Mouse (Mus musculus): ENCODE measurements around the gene Sdc4. TPM values are rescaled to one million over a fixed set of nuclear protein-coding genes. Genes with fewer than 3 reads are reported as not detected.

Gene Sdc4
- total RNA-seq (2021): 10 to 100 TPM; 52.5 TPM
- long read RNA-seq, experiment 1, transcript Sdc4-201 (5 exons, 2,458 nt): major isoform, 5 of 5 reads
- long read RNA-seq, experiment 1, partial matches to known transcripts: 0 of 5 reads
- long read RNA-seq, experiment 1, other reads (novel, unspliced or antisense): 0 of 5 reads
- long read RNA-seq, experiment 2, partial matches to known transcripts: 0 of 2 reads
- long read RNA-seq, experiment 2, other reads (novel, unspliced or antisense): 0 of 2 reads

GRCm38 (mm10) chr2:164443460-164444000, at the start of gene Sdc4:
TSS of gene Sdc4 (minus strand) at chr2:164443887.
- DNase-seq: no peak

DNA sequence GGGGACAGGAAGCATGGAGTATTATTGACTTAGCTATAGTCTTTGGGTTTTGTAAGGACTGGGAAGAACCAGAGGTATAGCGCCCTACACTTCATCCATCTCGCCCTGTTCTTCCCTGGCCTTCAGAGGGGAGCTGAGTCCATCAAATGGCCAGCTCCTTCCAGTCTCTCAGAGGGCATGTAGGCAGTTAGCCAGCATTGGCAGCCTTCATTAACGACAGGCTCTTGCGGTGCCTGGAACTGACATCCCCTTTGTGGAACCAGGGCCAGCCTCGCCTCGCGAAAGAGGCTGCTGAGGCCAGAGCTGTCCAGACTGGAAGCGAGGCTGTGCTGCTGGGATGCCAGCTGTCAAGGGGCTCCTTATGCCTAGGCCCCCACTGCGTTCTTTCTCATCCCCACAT, 44.1 kb upstream of the Sdc4 start:
- DNase-seq: no peak

GRCm38 (mm10) chr2:164487115-164487527, 43.4 kb upstream of the Sdc4 start:
- DNase-seq: no peak

DNA sequence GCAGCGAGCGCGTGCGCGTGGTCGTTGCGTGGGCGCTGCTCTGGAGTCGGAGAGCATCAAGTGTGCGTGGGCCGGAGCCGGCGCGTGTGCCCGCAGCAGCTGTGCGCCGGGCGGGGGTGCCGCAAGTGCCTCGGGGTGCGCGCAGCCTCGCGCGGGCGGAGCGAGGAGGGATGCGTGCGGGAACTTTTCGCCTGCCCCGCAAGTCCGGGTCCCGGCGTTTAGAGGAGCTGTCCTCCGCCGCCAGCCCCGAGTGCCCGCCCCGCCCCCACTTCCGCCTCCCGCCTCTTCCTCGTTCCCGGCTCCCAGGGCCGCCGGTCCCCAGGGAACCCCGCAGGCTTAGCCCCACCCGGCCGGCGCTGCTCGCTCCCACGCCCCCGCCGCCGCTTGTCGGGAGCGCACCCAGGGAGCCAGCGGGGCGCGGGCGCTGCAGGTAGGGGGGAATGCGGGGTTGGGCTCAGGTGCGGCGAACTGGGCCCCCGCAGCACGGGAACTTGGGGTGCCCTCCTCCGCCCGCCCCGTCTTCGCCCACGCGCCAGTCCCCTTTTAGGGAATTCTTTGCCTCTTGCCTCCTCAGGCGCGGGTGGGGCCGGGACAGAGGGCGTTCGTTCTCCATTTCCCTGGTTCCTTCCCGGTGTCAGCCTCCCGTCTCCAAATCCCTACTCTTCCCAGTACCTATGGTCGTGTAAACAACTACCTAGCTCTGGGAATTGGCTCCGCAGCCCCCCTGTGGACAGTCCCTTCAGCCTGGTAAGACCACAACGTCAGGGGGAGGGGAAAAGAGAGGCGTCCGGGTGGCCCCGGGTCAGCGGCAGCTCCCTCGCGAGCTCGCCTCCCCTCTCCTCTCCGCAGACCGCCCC, 42.8 kb upstream of the Sdc4 start:
- DNase-seq: peak; percentile 70

DNA sequence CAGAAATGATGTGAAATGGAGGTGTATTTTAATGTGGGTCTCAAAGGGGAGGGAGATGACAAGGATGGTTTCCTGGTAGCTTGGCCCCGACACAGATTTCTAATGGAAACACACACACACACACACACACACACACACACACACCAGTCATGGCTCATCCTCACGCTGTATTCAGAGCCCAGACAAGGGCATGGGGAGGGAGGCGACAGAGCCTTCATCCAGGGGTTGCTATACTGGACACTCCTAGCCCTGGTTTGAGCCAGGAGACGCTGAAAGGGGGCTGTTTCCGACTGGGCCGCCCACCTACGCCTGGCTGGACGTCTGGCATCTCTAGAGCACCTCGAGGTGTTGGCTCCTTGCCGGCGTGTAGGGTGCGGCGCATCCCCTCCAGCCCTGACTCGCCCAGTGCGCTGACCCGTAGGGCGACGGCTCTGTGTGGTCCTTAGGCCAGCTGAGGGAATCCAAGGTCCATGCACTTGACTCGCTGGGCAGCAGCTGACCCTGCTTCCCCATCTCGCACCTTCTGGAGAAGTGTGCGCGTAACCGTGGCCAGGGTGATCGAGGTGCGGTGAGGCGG, 42.1 kb upstream of the Sdc4 start, which contains the start of gene Dbndd2:
Gene Dbndd2 (plus strand): TSS at position 426 of the 577 bp plus-strand sequence.
- DNase-seq: peak; percentile 53

GRCm38 (mm10) chr2:164473624-164474023, 29.9 kb upstream of the Sdc4 start, which contains the start of gene Trp53tg5:
TSS of gene Trp53tg5 (minus strand) at chr2:164473724.
- no peak for DNase-seq

- DNase-seq: peak; percentile 55
These were observed 26.6 kb upstream of the Sdc4 start for GRCm38 (mm10) chr2:164470254-164470653.

GRCm38 (mm10) chr2:164466787-164467186, 23.1 kb upstream of the Sdc4 start:
- no peak for DNase-seq

DNA sequence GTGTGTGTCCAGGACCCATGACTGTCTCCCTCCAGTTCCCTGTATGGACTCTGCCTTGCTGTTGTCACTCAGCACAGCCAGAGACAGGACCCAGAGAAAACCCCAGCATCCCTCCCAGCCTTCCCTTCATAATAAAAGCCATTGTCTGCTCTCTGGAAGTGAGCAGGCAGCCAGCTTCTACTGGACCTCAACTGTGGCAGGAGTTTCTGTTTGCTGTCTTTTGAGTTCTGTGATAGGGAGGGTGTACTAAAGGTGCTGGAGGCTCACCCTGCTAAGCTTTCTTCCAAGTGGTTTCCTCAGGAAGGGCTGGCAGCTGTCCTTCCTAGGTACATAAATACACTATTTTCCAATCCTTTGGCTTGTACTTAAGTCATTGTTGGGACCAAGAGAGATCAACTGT, 21.5 kb upstream of the Sdc4 start:
- no peak for DNase-seq

DNA sequence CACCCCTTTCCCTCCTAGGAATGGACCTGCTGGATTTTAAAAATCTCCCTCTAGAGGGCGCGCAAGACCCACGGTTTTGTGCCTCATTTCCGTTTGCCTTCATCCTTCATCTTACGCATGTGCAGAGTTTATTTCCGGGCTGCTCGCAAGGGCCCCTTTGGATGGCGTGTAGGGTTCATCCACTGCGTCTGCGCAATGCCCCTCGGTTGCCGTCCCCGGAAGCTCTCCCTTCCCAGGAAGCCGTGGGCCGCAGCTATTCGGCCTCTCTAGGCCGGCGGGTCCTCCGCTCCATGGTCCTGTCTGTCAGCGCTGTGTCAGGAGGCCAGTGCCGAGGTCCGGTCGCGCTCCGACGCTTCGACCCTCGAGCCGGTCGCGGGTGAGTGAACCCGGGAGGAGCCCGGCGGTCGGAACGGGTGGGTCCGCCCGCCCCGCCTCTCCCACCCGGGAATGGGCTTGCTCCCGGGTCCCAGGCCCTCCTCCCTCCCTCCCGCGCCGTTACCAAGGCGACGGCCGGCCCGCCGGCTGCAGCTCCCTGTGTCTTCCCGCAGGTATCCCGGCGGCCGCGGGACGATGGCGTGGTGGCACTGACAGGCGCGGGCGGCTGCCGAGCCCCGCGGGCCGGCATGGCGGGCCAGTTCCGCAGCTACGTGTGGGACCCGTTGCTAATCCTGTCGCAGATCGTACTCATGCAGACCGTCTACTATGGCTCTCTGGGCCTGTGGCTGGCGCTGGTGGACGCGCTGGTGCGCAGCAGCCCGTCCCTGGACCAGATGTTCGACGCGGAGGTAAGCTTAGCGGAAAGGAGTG, 17.3 kb upstream of the Sdc4 start, which contains the start of gene Gm20458:
Gene Gm20458 (plus strand): TSS at position 223 of the 807 bp plus-strand sequence.
- peak; percentile 89 for DNase-seq

GRCm38 (mm10) chr2:164458535-164458934, 14.8 kb upstream of the Sdc4 start:
- no peak for DNase-seq

- no peak for DNase-seq
These were observed 14.3 kb upstream of the Sdc4 start for GRCm38 (mm10) chr2:164457942-164458341.

DNA sequence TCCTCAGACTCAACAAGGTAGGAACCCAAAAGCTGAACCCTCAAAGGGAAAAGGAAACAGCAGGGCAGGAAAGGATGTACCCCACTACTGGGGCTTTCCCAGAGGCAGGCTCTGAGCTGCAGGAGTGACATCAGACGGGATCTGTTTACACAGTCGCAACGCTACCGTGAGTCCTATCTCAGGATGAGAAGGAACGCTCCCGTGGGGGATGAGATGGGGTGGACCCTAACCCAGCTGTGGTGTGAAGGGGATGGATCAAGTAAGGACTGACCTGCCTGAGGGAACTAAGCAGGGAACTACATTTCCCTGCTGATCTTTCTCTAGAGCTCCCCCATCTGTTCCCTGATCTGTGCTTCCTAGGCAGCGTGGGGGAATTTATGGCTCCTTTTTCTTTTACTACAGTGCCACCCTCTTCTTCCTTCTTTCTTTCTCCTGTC, 13.2 kb upstream of the Sdc4 start, which contains the start of gene Sys1:
Gene Sys1 (plus strand): TSS at position 101 of the 437 bp plus-strand sequence.
- DNase-seq: no peak

GRCm38 (mm10) chr2:164456413-164456812, 12.7 kb upstream of the Sdc4 start:
- no peak for DNase-seq

GRCm38 (mm10) chr2:164455421-164456190, 11.9 kb upstream of the Sdc4 start:
- DNase-seq: peak; percentile 19

DNA sequence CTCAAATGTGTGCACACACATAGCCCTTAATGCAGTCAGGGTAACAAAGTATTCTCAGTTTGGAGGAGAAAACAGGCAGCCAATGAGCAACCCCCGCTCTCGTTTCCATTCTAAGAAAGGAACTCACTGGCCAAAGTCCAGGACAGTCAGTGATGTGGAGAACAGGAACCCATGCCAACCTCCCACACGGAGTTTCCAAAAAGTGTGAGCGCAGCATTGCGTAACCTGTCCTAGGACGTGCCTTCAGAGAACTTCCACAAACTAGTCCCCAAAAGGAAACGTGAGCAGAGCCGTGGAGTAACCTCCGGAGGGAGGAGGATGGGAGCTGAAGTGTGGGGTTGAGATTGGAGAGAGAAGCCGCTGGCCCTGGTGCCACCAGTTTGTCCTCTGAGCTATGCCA, 11.2 kb upstream of the Sdc4 start:
- peak; percentile 35 for DNase-seq

GRCm38 (mm10) chr2:164453887-164454500, 10.3 kb upstream of the Sdc4 start:
- DNase-seq: no peak

- no peak for DNase-seq
These were observed 9.5 kb upstream of the Sdc4 start for GRCm38 (mm10) chr2:164453047-164453757.

DNA sequence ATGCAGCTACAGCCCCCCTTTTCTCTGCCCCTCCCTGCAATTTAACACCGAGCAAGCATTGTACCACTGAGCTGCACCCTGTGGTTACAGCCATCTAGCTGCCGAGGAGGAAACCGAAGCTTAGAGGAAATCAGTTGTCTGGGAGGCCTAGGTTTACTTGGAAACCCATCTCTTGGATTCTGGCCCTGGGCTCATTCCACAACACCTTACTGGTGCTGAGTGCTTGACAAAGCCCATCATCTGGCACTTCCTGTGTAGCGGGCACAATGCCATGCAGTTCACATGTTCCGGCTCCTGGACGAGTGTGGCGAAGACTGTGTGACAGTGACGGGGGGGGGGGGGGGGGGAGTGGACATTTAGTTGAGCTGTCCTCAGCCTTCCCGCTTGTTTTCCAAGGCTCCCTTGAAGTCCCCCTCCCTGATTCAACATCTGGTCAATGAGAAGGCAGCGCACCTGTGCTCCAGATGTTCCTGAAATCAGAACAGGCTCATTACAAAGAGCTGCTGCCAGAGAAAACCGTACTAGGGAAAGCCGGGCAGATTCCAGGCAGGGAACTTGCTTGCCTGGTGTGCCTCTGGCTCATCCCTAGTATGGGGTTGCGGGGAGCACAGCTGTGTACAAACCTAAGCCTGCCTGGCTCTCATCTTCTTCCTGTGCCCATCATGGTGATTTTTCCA, 8.5 kb upstream of the Sdc4 start:
- DNase-seq: no peak

Measured in gastrocnemius, postnatal 10 days (tissue).